Mouse (Mus musculus) ES-E14 (cell line): ENCODE results near the gene Epb41l2.

ENCODE experiments used
- HCFC1 ChIP-seq: IDR thresholded peaks from 2 replicates; pipeline ENCODE4 v1.6.1; 2012; ENCODE audit warnings: low read length, inconsistent platforms, borderline replicate concordance; ENCODE audit not compliant: insufficient read depth
- MAFK ChIP-seq: IDR thresholded peaks from 2 replicates; pipeline ENCODE4 v1.6.1; 2014; ENCODE audit warnings: mild to moderate bottlenecking, low read depth, low read length, inconsistent platforms; ENCODE audit not compliant: insufficient read depth
- ZC3H11A ChIP-seq: IDR thresholded peaks from 2 replicates; pipeline ENCODE4 v1.6.1; 2012; ENCODE audit warnings: low read depth, mild to moderate bottlenecking, inconsistent platforms, low read length, borderline replicate concordance

- TF ChIP-seq HCFC1 = no peak
- no peak for TF ChIP-seq MAFK
- 0 out of 2 replicates have a peak, but pooled peaks have one; percentile 23 for TF ChIP-seq ZC3H11A
Measured at GRCm38 (mm10) chr10:25415188-25415717, 55.7 kb downstream of the Epb41l2 start.
